Mouse (Mus musculus) hindbrain, embryonic 15.5 days (tissue): ENCODE data around the gene Taf15. TPM values are rescaled to one million over a fixed set of nuclear protein-coding genes. Genes with fewer than 3 reads are reported as not detected.

Experiments
- ATAC-seq: fragments of 200-750 bp; cut with Nextera tagmentation; 2 replicates; pipeline ENCODE4 v1.8.0; 2017; ENCODE audit warnings: low read depth, moderate number of reproducible peaks, moderate TSS enrichment; ENCODE audit not compliant: low FRiP score
- H3K27ac ChIP-seq: fragments of 300-500 bp; sonication (generic); replicated peaks from 2 replicates; pipeline ENCODE4 v1.5.1; 2015; ENCODE audit warnings: mild to moderate bottlenecking, inconsistent platforms
- H3K27me3 ChIP-seq: fragments of 300-500 bp; sonication (generic); 2 replicates; pipeline ENCODE4 v1.6.1; 2015; ENCODE audit warnings: control low read depth, inconsistent platforms
- H3K36me3 ChIP-seq: fragments of 300-500 bp; sonication (generic); 2 replicates; pipeline ENCODE4 v1.6.1; 2015; ENCODE audit warnings: control low read depth, inconsistent platforms
- H3K4me1 ChIP-seq: fragments of 300-500 bp; sonication (generic); replicated peaks from 2 replicates; pipeline ENCODE4 v1.6.1; 2015; ENCODE audit warnings: control low read depth, inconsistent platforms
- H3K4me2 ChIP-seq: fragments of 300-500 bp; sonication (generic); 2 replicates; pipeline ENCODE4 v1.6.1; 2015; ENCODE audit warnings: moderate library complexity, mild to moderate bottlenecking, inconsistent platforms
- H3K4me3 ChIP-seq: fragments of 300-500 bp; sonication (generic); 2 replicates; pipeline ENCODE4 v1.5.1; 2015; ENCODE audit warnings: mild to moderate bottlenecking, inconsistent platforms
- H3K9ac ChIP-seq: fragments of 300-500 bp; sonication (generic); 2 replicates; pipeline ENCODE4 v1.6.1; 2015; ENCODE audit warnings: inconsistent platforms
- H3K9me3 ChIP-seq: fragments of 300-500 bp; sonication (generic); 2 replicates; pipeline ENCODE4 v1.6.1; 2016; ENCODE audit warnings: control low read depth, inconsistent platforms
- WGBS: fragments of 180-500 bp; shearing (Covaris S2); methylation state at CpG from one replicate; pipeline ENCODE4 v1.1.7; 2015; 5-methylcytosine and 5-hydroxymethylcytosine counted together
- polyA plus RNA-seq: library from polyadenylated mRNA; unstranded; fragments of >200 nt; fragmentation: Nextera tagmentation; extraction: Ambion mirVana; gene quantifications from 2 replicates; pipeline ENCODE4 v1.2.1, GENCODE M21; 2015

The Taf15 gene
- polyA plus RNA-seq, 1 experiment from 2014 or later = 12.2 TPM

- Histone ChIP-seq H3K27me3 (peaks cover 32% of the 10 kb centered on the region), H3K9me3 (no peaks in the 10 kb centered on the region), H3K27ac (no peak overlapping the region), H3K4me1 (peaks cover 19% of the 10 kb centered on the region), H3K9ac (no peak overlapping the region), H3K36me3 (no peaks in the 10 kb centered on the region), H3K4me3 (0 out of 2 replicates have a peak overlapping the region, but pooled peaks have one; percentile 61), H3K4me2 (peak overlapping the region; percentile 96)
- no peak for ATAC-seq
- WGBS = 69% methylated on average over 10 of the region's 10 CpGs
These were observed 11.3 kb upstream of the Taf15 start for GRCm38 (mm10) chr11:83461462-83462027.

- peak within 1 kb of the TSS; percentile 61 for H3K4me3 ChIP-seq
- peak; percentile 50; the same call in 1 of the 2 replicates for ATAC-seq
These were observed 10.1 kb upstream of the Taf15 start, which contains the start of gene Mmp28 for GRCm38 (mm10) chr11:83462711-83463244. Gene Mmp28 (minus strand): TSS chr11:83463071.

GRCm38 (mm10) chr11:83465976-83466375 lies 6.9 kb upstream of the Taf15 start:
- WGBS = 21% methylated on average over 2 of the region's 2 CpGs
- H3K4me1 ChIP-seq = peaks cover 28% of the 10 kb centered on the region
- peak; percentile 60 for ATAC-seq
- peaks cover 37% of the 10 kb centered on the region for H3K27me3 ChIP-seq
- no peaks in the 10 kb centered on the region for H3K36me3 ChIP-seq
- no peak overlapping the region for H3K9ac ChIP-seq
- no peak overlapping the region for H3K4me3 ChIP-seq
- H3K27ac ChIP-seq = peak overlapping the region; percentile 61
- no peak overlapping the region for H3K4me2 ChIP-seq
- no peaks in the 10 kb centered on the region for H3K9me3 ChIP-seq

More at GRCm38 (mm10) chr11:83462711-83463244, 10.1 kb upstream of the Taf15 start, which contains the start of gene Mmp28:
- peak within 1 kb of the TSS; percentile 68 for H3K9ac ChIP-seq
- H3K4me1 ChIP-seq = peaks cover 28% of the 10 kb centered on the region
- peaks cover 32% of the 10 kb centered on the region for H3K27me3 ChIP-seq
- H3K4me2 ChIP-seq = peak within 1 kb of the TSS; percentile 96
- WGBS = 0% methylated on average over 41 of the region's 42 CpGs
- no peaks in the 10 kb centered on the region for H3K36me3 ChIP-seq
- H3K9me3 ChIP-seq = no peaks in the 10 kb centered on the region
- 0 out of 2 replicates have a peak within 1 kb of the TSS, but pooled peaks have one; percentile 16 for H3K27ac ChIP-seq

GRCm38 (mm10) chr11:83467120-83467652 lies 5.7 kb upstream of the Taf15 start:
- H3K4me3 ChIP-seq = no peak overlapping the region
- H3K4me1 ChIP-seq = peaks cover 34% of the 10 kb centered on the region
- H3K4me2 ChIP-seq = no peak overlapping the region
- ATAC-seq = peak; percentile 46; the same call in 1 of the 2 replicates
- no peak overlapping the region for H3K9ac ChIP-seq
- WGBS = 40% methylated on average over 11 of the region's 11 CpGs
- H3K27ac ChIP-seq = peak overlapping the region; percentile 61
- peaks cover 28% of the 10 kb centered on the region for H3K27me3 ChIP-seq
- no peaks in the 10 kb centered on the region for H3K36me3 ChIP-seq
- no peaks in the 10 kb centered on the region for H3K9me3 ChIP-seq

- no peak overlapping the region for H3K4me2 ChIP-seq
- peaks cover 24% of the 10 kb centered on the region for H3K4me1 ChIP-seq
- no peak overlapping the region for H3K4me3 ChIP-seq
- H3K9ac ChIP-seq = no peak overlapping the region
- WGBS = 91% methylated on average over 3 of the region's 3 CpGs
- H3K27me3 ChIP-seq = peaks cover 19% of the 10 kb centered on the region
- ATAC-seq = no peak
- no peaks in the 10 kb centered on the region for H3K36me3 ChIP-seq
- H3K27ac ChIP-seq = no peak overlapping the region
- no peaks in the 10 kb centered on the region for H3K9me3 ChIP-seq
These were observed 4.1 kb upstream of the Taf15 start for GRCm38 (mm10) chr11:83468765-83469164.

- Histone ChIP-seq H3K4me3 (no peak overlapping the region), H3K36me3 (no peaks in the 10 kb centered on the region), H3K27ac (no peak overlapping the region), H3K4me1 (peaks cover 33% of the 10 kb centered on the region), H3K9ac (no peak overlapping the region), H3K4me2 (peak overlapping the region; percentile 81), H3K27me3 (peaks cover 5% of the 10 kb centered on the region; the same call in 1 of the 2 replicates), H3K9me3 (no peaks in the 10 kb centered on the region)
- 90% methylated on average over 2 of the region's 2 CpGs for WGBS
- ATAC-seq = no peak
These were observed 1.1 kb upstream of the Taf15 start for GRCm38 (mm10) chr11:83471766-83472165.

GRCm38 (mm10) chr11:83473235-83474016 lies 540 bp downstream of the Taf15 start:
- H3K4me3 ChIP-seq = peak overlapping the region; percentile 88
- H3K36me3 ChIP-seq = 0 out of 2 replicates have a peak, but pooled peaks cover 4% of the 10 kb centered on the region
- H3K4me1 ChIP-seq = peaks cover 25% of the 10 kb centered on the region
- peak; percentile 92 for ATAC-seq
- WGBS = under 1% methylated on average over 50 of the region's 52 CpGs
- peaks cover 5% of the 10 kb centered on the region; the same call in 1 of the 2 replicates for H3K27me3 ChIP-seq
- H3K4me2 ChIP-seq = peak overlapping the region; percentile 81
- no peaks in the 10 kb centered on the region for H3K9me3 ChIP-seq
- peak overlapping the region; percentile 84 for H3K9ac ChIP-seq
- H3K27ac ChIP-seq = peak overlapping the region; percentile 96

- H3K27ac ChIP-seq = no peak overlapping the region
- H3K4me3 ChIP-seq = no peak overlapping the region
- no peaks in the 10 kb centered on the region for H3K27me3 ChIP-seq
- H3K9ac ChIP-seq = no peak overlapping the region
- no peaks in the 10 kb centered on the region for H3K9me3 ChIP-seq
- ATAC-seq = no peak
- no peak overlapping the region for H3K4me2 ChIP-seq
- peaks cover 26% of the 10 kb centered on the region for H3K36me3 ChIP-seq
- 0 out of 2 replicates have a peak, but pooled peaks cover 5% of the 10 kb centered on the region for H3K4me1 ChIP-seq
- WGBS = 87% methylated on average over 4 of the region's 4 CpGs
These were observed 18.6 kb downstream of the Taf15 start for GRCm38 (mm10) chr11:83491488-83491887.

- no peak overlapping the region for H3K4me3 ChIP-seq
- 0 out of 2 replicates have a peak, but pooled peaks cover 5% of the 10 kb centered on the region for H3K4me1 ChIP-seq
- H3K9me3 ChIP-seq = no peaks in the 10 kb centered on the region
- ATAC-seq = no peak
- WGBS = 59% methylated on average over 2 of the region's 2 CpGs
- no peak overlapping the region for H3K9ac ChIP-seq
- H3K36me3 ChIP-seq = peaks cover 16% of the 10 kb centered on the region; the same call in 1 of the 2 replicates
- no peaks in the 10 kb centered on the region for H3K27me3 ChIP-seq
- H3K4me2 ChIP-seq = no peak overlapping the region
- H3K27ac ChIP-seq = no peak overlapping the region
These were observed 22.7 kb downstream of the Taf15 start for GRCm38 (mm10) chr11:83495571-83495970.

- Histone ChIP-seq H3K36me3 (peaks cover 61% of the 10 kb centered on the region), H3K9me3 (no peaks in the 10 kb centered on the region), H3K4me2 (no peak overlapping the region), H3K4me3 (no peak overlapping the region), H3K4me1 (no peaks in the 10 kb centered on the region), H3K27me3 (no peaks in the 10 kb centered on the region), H3K27ac (no peak overlapping the region), H3K9ac (no peak overlapping the region)
- WGBS = 89% methylated on average over 5 of the region's 5 CpGs
- ATAC-seq = no peak
These were observed 31.4 kb downstream of the Taf15 start for GRCm38 (mm10) chr11:83504308-83504707.

- Histone ChIP-seq H3K9me3 (no peaks in the 10 kb centered on the region), H3K27ac (no peak overlapping the region), H3K27me3 (no peaks in the 10 kb centered on the region), H3K36me3 (peaks cover 32% of the 10 kb centered on the region), H3K9ac (no peak overlapping the region), H3K4me2 (no peak overlapping the region), H3K4me3 (no peak overlapping the region), H3K4me1 (no peaks in the 10 kb centered on the region)
- no peak for ATAC-seq
These were observed 36.6 kb downstream of the Taf15 start for GRCm38 (mm10) chr11:83509521-83509920.

GRCm38 (mm10) chr11:83517153-83517552 lies 44.3 kb downstream of the Taf15 start:
- H3K4me1 ChIP-seq = no peaks in the 10 kb centered on the region
- H3K27ac ChIP-seq = no peak overlapping the region
- H3K27me3 ChIP-seq = no peaks in the 10 kb centered on the region
- no peak overlapping the region for H3K4me2 ChIP-seq
- H3K9me3 ChIP-seq = no peaks in the 10 kb centered on the region
- ATAC-seq = no peak
- peaks cover 1% of the 10 kb centered on the region for H3K36me3 ChIP-seq
- H3K4me3 ChIP-seq = no peak overlapping the region
- H3K9ac ChIP-seq = no peak overlapping the region
